ENCODE assay signal across 16 mouse cellular contexts in genomic region chr17:9931526-9931925, GRCm38 (mm10).
DNase-seq lines count a peak whose midpoint lies in the region; ATAC-seq lines count a peak whose summit lies in the region.
"Had no signal": no experiment of that assay in that cellular context is flagged by ENCODE, and none has a peak within 500 bp of the region (broad histone marks: within the 10 kb centered on the region; RNA-seq: fewer than 3 reads in every experiment).

No protein-coding gene starts in this region.

- WGBS in intestine, embryonic 15.5 days: 82% methylated on average over 6 of the region's 6 CpGs

- no peak overlapping the region for H3K27ac ChIP-seq in intestine, embryonic 15.5 days
- H3K27ac ChIP-seq: embryonic facial prominence, embryonic 10.5 days; forebrain, embryonic 15.5 days; heart, embryonic 15.5 days; hindbrain, embryonic 13.5 days; hindbrain, postnatal 0 days had no signal

- no peaks in the 10 kb centered on the region for H3K36me3 ChIP-seq in intestine, embryonic 15.5 days
- H3K36me3 ChIP-seq: embryonic facial prominence, embryonic 10.5 days; forebrain, embryonic 15.5 days; heart, embryonic 15.5 days; hindbrain, embryonic 13.5 days had no signal

- no peak overlapping the region for H3K4me2 ChIP-seq in intestine, embryonic 15.5 days (replicated peaks)
- H3K4me2 ChIP-seq: forebrain, embryonic 15.5 days; heart, embryonic 15.5 days; hindbrain, embryonic 13.5 days had no signal

- ATAC-seq in frontal cortex, adult (ENCODE audit: low TSS enrichment): peak; percentile 74
- no peak for ATAC-seq in intestine, embryonic 15.5 days
- ATAC-seq: forebrain, embryonic 15.5 days; hindbrain, postnatal 0 days had no signal

- intact Hi-C loops in left cerebral cortex, postnatal 14 days (cut with DNase I): no loop called here
- intact Hi-C loops in left cerebral cortex, postnatal 10 days (cut with DNase I): no loop called here

- no peak overlapping the region for H3K9ac ChIP-seq in intestine, embryonic 15.5 days
- H3K9ac ChIP-seq: forebrain, embryonic 15.5 days; heart, embryonic 15.5 days; hindbrain, embryonic 13.5 days had no signal

- no peaks in the 10 kb centered on the region for H3K9me3 ChIP-seq in intestine, embryonic 15.5 days
- H3K9me3 ChIP-seq: embryonic facial prominence, embryonic 10.5 days; forebrain, embryonic 15.5 days; heart, embryonic 15.5 days; hindbrain, embryonic 13.5 days had no signal

- H3K27me3 ChIP-seq in intestine, embryonic 15.5 days (replicated peaks): no peaks in the 10 kb centered on the region
- H3K27me3 ChIP-seq: forebrain, embryonic 15.5 days; heart, embryonic 15.5 days; hindbrain, embryonic 13.5 days had no signal

- no peak for DNase-seq in frontal cortex, postnatal 10 days (ENCODE audit: low spot score in 2 of 2)
- DNase-seq in left cerebral cortex, postnatal 14 days (ENCODE audit: low spot score in 2 of 2): peak; percentile 9 to 12
- no peak for DNase-seq in left cerebral cortex, postnatal 10 days (ENCODE audit: extremely low spot score in 1 of 2, low spot score in 2 of 2)
- peak; percentile 11 for DNase-seq in right cerebral cortex, postnatal 25 days
- DNase-seq in right cerebral cortex, postnatal 10 days (ENCODE audit: low spot score in 2 of 2): no peak
- DNase-seq: cerebellum, adult 2 months; cerebellum, postnatal 10 days; gastrocnemius, postnatal 14 days; heart, postnatal 14 days had no signal

- no peaks in the 10 kb centered on the region for H3K4me1 ChIP-seq in intestine, embryonic 15.5 days (replicated peaks)

- H3K4me3 ChIP-seq in intestine, embryonic 15.5 days (replicated peaks): no peak overlapping the region
- H3K4me3 ChIP-seq: embryonic facial prominence, embryonic 10.5 days; forebrain, embryonic 15.5 days; heart, embryonic 15.5 days; hindbrain, embryonic 13.5 days had no signal

Comparison
In these comparisons a context has a peak if more than half of its experiments do, and no peak if none do; other contexts are left out.
1. DNase-seq: peak in left cerebral cortex, postnatal 14 days (2 of 2) and right cerebral cortex, postnatal 25 days (single experiment); none in frontal cortex, postnatal 10 days (0 of 2), left cerebral cortex, postnatal 10 days (0 of 2) and right cerebral cortex, postnatal 10 days (0 of 2).